ENCODE assay signal across 12 mouse cellular contexts in genomic region chr1:194482001-194482716, GRCm38 (mm10).
DNase-seq lines count a peak whose midpoint lies in the region; ATAC-seq and TF ChIP-seq lines count a peak whose summit lies in the region.
"Had no signal": no experiment of that assay in that cellular context is flagged by ENCODE, and none has a peak within 500 bp of the region (broad histone marks: within the 10 kb centered on the region; RNA-seq: fewer than 3 reads in every experiment).

No protein-coding gene starts in this region.

- no peaks in the 10 kb centered on the region for H3K27me3 ChIP-seq in kidney, adult 2 months (replicated peaks; ENCODE audit: control insufficient read depth, insufficient read depth, low read length)
- H3K27me3 ChIP-seq in heart, embryonic 12.5 days (replicated peaks), result no peaks in the 10 kb centered on the region
- H3K27me3 ChIP-seq in neural tube, embryonic 15.5 days (replicated peaks), result no peaks in the 10 kb centered on the region
- H3K27me3 ChIP-seq in forebrain, embryonic 14.5 days (replicated peaks; ENCODE audit: control insufficient read depth, insufficient read depth, low read length), result no peaks in the 10 kb centered on the region
- H3K27me3 ChIP-seq: embryonic facial prominence, embryonic 12.5 days had no signal

- no peak overlapping the region for H3K4me3 ChIP-seq in kidney, adult 2 months (ENCODE audit: insufficient read depth, low read depth, low read length)
- no peak overlapping the region for H3K4me3 ChIP-seq in heart, embryonic 12.5 days
- no peak overlapping the region for H3K4me3 ChIP-seq in neural tube, embryonic 15.5 days (replicated peaks)
- no peak overlapping the region for H3K4me3 ChIP-seq in forebrain, embryonic 14.5 days (ENCODE audit: low read depth, low read length)
- H3K4me3 ChIP-seq: embryonic facial prominence, embryonic 12.5 days; heart, adult 2 months had no signal

- DNase-seq in kidney, adult 2 months, result peak; percentile 28
- DNase-seq in kidney, adult 18-20 months, result no peak
- DNase-seq in kidney, postnatal 4 days, result peak; percentile 7 to 28
- DNase-seq in ovary, postnatal 36 days (ENCODE audit: low spot score), result peak; percentile 50
- DNase-seq in cerebellum, adult 18-20 months, result no peak
- DNase-seq in forebrain, embryonic 14.5 days (ENCODE audit: low spot score), result no peak
- DNase-seq: cerebellum, adult 11-12 months; forebrain, postnatal 0 days had no signal

- no peak overlapping the region for H3K4me2 ChIP-seq in heart, embryonic 12.5 days
- H3K4me2 ChIP-seq in neural tube, embryonic 15.5 days, result no peak overlapping the region
- no peak overlapping the region for H3K4me2 ChIP-seq in forebrain, embryonic 14.5 days (ENCODE audit: low read length)
- H3K4me2 ChIP-seq: embryonic facial prominence, embryonic 12.5 days had no signal

- no peaks in the 10 kb centered on the region for H3K36me3 ChIP-seq in kidney, adult 2 months (ENCODE audit: control insufficient read depth, insufficient read depth, low read length)
- no peaks in the 10 kb centered on the region for H3K36me3 ChIP-seq in heart, embryonic 12.5 days
- H3K36me3 ChIP-seq in neural tube, embryonic 15.5 days, result no peaks in the 10 kb centered on the region
- H3K36me3 ChIP-seq in forebrain, embryonic 14.5 days (ENCODE audit: control insufficient read depth, insufficient read depth, low read length), result no peaks in the 10 kb centered on the region
- H3K36me3 ChIP-seq: embryonic facial prominence, embryonic 12.5 days had no signal

- no peak for TF ChIP-seq POLR2A in kidney, adult 2 months (IDR thresholded peaks at IDR 0.05; ENCODE audit: low read depth, low read length)

- no peak overlapping the region for H3K9ac ChIP-seq in heart, embryonic 12.5 days
- no peak overlapping the region for H3K9ac ChIP-seq in neural tube, embryonic 15.5 days (replicated peaks)
- H3K9ac ChIP-seq in forebrain, embryonic 14.5 days (ENCODE audit: low read length), result no peak overlapping the region
- H3K9ac ChIP-seq: embryonic facial prominence, embryonic 12.5 days; forebrain, postnatal 0 days had no signal

- TF ChIP-seq CTCF in kidney, adult 2 months (conservative IDR thresholded peaks at IDR 0.05; ENCODE audit: insufficient read depth, insufficient read length, low read depth, low read length), result no peak

- H3K9me3 ChIP-seq in heart, embryonic 12.5 days (replicated peaks), result no peaks in the 10 kb centered on the region
- H3K9me3 ChIP-seq in neural tube, embryonic 15.5 days (replicated peaks), result no peaks in the 10 kb centered on the region
- no peaks in the 10 kb centered on the region for H3K9me3 ChIP-seq in forebrain, embryonic 14.5 days (replicated peaks; ENCODE audit: control insufficient read depth, low read length)
- H3K9me3 ChIP-seq: embryonic facial prominence, embryonic 12.5 days had no signal

- H3K4me1 ChIP-seq in kidney, adult 2 months (ENCODE audit: control insufficient read depth, insufficient read depth, low read length), result no peaks in the 10 kb centered on the region
- peaks cover 4% of the 10 kb centered on the region for H3K4me1 ChIP-seq in heart, embryonic 12.5 days (replicated peaks)
- H3K4me1 ChIP-seq in neural tube, embryonic 15.5 days, result no peaks in the 10 kb centered on the region
- H3K4me1 ChIP-seq in forebrain, embryonic 14.5 days (ENCODE audit: control insufficient read depth, insufficient read depth, low read length), result no peaks in the 10 kb centered on the region
- H3K4me1 ChIP-seq: embryonic facial prominence, embryonic 12.5 days had no signal

- 39% methylated on average over 6 of the region's 6 CpGs for WGBS in kidney, adult 2 months
- 33% methylated on average over 6 of the region's 6 CpGs for WGBS in heart, embryonic 12.5 days
- 75% methylated on average over 6 of the region's 6 CpGs for whole genome bisulfite sequencing in neural tube, embryonic 15.5 days
- 81% methylated on average over 6 of the region's 6 CpGs for WGBS in forebrain, embryonic 14.5 days

- H3K27ac ChIP-seq in kidney, adult 2 months (ENCODE audit: insufficient read depth, low read depth, low read length), result no peak overlapping the region
- H3K27ac ChIP-seq in heart, embryonic 12.5 days (ENCODE audit: poor library complexity, severe bottlenecking), result no peak overlapping the region
- no peak overlapping the region for H3K27ac ChIP-seq in neural tube, embryonic 15.5 days (replicated peaks)
- no peak overlapping the region for H3K27ac ChIP-seq in forebrain, embryonic 14.5 days (ENCODE audit: low read depth, low read length)
- H3K27ac ChIP-seq: embryonic facial prominence, embryonic 12.5 days; heart, adult 2 months had no signal

- ATAC-seq in heart, embryonic 12.5 days (ENCODE audit: insufficient number of reproducible peaks, low FRiP score), result 0 out of 2 replicates have a peak, but pooled peaks have one; percentile 39
- no peak for ATAC-seq in neural tube, embryonic 15.5 days (ENCODE audit: low FRiP score)
- no peak for ATAC-seq in forebrain, embryonic 14.5 days
- ATAC-seq: forebrain, postnatal 0 days had no signal

Comparison
In these comparisons a context has a peak if more than half of its experiments do, and no peak if none do; other contexts are left out.
1. DNase-seq: peak in kidney, adult 2 months (single experiment), kidney, postnatal 4 days (2 of 2) and ovary, postnatal 36 days (single experiment); none in kidney, adult 18-20 months (single experiment), cerebellum, adult 18-20 months (0 of 2) and forebrain, embryonic 14.5 days (single experiment).